Mouse (Mus musculus): ENCODE results near the gene Sult2b1.

DNA sequence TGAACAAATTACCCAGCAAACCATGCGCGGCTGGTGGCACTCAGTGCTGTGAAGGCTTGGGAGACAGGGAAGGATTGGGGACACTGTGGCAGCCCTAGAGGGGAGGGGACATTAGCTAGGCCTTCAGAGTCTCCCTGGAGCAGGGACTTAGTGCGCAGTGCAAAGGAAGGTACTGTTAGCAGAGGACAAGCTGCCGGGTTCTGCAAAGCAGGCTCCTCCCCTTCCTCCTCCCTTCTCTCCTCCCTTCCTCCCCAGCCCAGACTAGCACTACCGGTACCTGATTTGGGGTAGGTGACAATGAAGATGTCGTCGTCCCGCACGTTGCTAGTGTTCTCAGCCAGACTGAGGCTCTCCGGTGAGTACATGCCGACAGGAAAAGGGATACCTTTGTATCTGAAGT lies 42.7 kb downstream of the Sult2b1 start:
- TF ChIP-seq CTCF (IDR thresholded peaks at IDR 0.05; ENCODE audit: low read depth) (no peak), EP300 (IDR thresholded peaks at IDR 0.05; ENCODE audit: low read depth) (no peak)

Measured in heart, postnatal 0 days (tissue).